Mouse (Mus musculus) spleen, embryonic (tissue): ENCODE data around the gene Fam160a2.
"Not testable (repeated sequence)": the region's sequence is repeated elsewhere in the genome, so short reads cannot be mapped to it uniquely, and the experiment has no call there.

ENCODE experiments used
- CTCF ChIA-PET: fragments of 350-600 bp; sonication (Branson Sonifier 250); formaldehyde crosslinking; loops from one replicate; lab custom pipeline; 2022; lab: Charles Lee

Gene Fam160a2

DNA sequence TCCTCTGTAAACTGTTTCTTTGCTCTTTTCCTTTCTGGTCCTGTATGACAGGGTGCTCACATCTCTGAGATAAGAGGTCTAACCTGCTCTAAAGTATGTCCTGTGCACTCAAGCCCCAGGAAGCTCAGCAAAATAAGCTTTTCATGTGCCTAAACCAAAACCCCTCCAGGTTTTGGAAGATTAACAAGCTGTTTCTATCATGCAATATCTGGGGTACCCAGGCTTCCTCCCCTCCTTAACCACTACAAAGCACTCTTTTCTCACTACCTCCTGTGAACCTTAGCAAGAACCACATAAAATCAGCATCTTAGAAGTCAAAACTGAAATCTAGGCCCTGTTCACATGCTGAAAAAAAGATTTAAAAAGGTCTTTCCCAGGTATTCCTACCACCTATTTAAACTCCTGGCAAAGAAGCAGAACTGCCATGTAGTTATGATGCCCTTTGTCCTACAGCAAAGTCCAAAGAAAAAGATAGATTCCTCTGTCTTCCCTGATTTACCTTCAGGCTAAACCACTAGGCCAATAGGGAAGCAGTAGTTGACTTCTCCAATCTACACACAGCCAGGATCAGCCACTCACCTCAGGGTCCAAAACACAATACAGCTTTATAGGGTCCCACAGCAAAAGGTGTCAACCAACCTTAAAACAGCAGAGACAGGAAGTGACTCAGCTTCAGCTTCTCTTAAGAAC is 4.6 kb downstream of the Fam160a2 start:
- CTCF ChIA-PET: no interaction called here

DNA sequence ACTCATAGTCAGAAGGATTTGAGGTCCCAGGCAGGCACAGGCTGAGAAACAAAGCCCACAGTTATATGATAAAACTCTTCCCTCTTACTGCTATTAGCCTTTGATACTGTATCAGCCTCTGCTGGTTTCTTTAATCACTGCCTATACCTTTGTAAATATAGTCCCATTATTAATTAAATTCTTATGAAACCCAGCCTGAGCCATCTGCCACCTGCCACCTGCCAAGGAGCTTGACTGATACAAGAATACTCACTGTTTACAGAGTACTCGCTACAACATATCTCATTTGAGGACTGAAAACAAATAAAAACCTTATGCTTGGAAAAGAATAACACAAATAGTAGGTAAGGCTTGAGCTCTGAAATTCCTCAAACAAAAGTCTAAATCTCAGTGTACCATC is 5.2 kb downstream of the Fam160a2 start:
- CTCF ChIA-PET: no interaction called here

DNA sequence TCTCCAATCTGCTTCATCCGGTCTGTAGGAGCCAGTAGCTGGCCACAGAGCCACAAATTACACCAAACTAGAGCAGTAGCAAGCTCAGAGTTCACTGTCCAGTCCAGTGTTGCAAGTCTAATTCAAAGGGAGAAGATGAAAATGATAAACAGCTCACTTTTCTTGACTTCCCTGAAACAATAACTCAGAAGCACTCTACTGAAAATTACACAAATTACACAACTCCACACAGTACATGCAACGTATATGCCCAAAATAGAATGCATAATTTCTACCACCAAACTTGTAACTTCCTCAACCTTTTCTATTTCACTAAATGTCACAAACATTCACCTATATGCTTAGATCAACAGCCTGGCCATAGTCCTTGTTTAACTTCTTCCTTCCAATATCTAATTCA is 9.6 kb downstream of the Fam160a2 start:
- CTCF ChIA-PET: no interaction called here

DNA sequence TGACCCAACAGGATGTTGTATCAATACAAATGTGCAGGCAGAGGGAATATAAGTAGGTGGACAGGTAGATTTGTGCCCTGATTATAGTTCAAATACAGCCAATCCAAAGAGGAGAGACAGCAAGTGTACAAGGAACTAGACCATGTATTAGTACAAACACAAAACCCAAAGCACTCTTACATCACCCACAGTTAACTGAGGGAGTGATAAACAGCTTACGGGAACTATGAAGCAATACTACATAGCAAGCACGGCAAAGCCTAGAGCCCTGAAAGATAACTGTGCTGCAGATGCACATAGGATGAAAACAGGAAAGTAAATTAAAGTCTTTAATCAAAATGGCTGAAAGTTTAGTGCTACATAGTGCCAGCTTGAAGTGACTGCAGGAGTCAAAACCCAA is 12.2 kb downstream of the Fam160a2 start:
- CTCF ChIA-PET: no interaction called here

DNA sequence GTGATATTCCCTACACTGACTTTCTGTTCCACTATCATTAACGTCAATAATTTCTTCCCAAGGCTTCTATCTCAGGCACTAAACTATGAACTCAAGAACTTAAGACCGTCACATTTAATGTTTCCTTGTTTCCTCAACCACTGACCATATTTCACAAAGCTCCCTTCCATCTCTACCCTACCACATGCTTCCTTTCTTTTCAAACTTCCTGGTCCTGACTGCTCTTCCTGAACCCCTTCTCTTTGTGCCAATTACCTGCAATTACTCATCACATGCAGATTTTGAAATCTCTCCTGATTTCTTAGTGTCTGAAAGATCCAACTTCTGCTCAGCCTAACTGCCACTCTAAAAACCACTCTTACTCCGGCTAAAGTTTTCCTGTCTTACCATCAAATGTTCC is 19.5 kb downstream of the Fam160a2 start:
- CTCF ChIA-PET: no interaction called here

DNA sequence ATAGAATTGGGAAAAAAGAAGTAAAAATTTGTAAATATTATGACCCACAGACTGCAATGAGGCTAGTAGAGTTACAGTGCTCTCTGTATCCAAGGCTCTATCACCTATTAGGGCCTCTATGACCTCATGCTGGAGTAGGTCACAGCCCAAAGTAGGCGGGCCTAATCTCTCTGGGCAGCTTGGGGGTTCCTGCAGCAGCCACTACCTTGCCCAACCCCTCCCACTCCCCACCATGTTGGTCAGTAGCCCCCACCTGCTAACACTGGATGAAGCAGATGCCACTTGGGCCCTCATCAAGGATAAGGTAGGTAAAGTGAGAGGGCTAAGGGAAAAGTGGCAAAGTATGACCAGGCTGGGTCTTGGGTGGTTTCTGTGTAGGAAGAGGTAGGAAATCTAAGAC is 25.0 kb downstream of the Fam160a2 start, which contains the start of gene Gm5901:
Gene Gm5901 (plus strand): TSS at position 173 of the 400 bp plus-strand sequence.
- CTCF ChIA-PET: no interaction called here

DNA sequence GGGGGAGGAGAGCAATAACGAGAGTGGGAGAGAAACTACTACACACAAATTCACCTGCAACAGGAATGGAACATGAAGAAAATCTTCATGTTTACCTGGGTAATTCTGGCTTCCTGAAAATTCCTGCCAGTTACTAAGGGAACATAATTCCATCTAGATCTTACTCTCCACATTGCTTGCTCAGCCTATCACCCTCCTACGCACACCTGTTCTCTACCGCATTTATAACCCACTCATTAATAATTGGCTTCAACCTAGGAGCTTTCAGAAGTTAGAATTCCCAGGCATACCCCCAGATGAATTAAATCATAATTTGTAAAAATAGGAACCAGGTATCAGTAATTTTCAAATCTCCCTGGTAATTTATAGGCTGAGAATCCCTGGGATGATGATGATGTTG is 25.9 kb downstream of the Fam160a2 start:
- CTCF ChIA-PET: no interaction called here

DNA sequence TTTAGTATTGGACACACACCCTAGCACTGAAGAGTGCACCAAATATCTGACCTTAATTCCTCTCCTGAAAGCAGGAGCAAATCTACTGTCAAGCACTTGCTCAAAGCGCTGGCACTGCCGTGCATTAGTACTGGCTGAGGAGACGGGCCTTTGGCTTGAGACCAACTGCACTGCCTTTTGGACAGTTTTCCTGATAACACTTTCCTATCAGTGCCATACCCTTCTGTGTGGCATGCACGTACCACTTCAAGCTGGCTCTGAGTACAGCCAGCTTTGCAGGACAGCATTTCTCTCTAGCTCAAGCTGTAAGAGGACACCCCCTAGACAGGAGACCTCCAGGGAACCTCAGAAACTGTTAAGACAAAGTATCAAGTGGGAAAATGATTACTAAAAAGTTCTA is 26.3 kb downstream of the Fam160a2 start:
- CTCF ChIA-PET: no interaction called here

DNA sequence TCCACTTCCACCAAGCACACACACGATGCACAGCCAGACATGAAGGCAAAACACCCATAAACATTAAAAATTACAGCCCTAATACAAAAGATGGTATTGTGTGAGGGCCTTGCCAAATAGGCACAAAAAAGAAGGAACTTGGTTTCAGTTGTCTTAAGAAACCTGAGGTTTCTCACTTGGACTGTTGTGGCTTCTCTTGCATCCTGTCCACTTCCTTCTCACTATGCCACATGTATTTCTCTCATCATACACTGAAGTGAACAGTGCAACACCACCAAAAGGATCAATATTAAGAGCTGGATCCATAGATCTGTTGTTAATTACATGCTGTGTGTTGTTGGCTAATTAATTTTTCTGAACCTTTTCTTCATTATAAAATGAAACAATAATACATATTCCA is 26.9 kb downstream of the Fam160a2 start:
- CTCF ChIA-PET: interaction anchor here (0.6 kb wide), 1 partner anchor 44 kb away, joined by 3 read pairs; no protein-coding TSS in a partner anchor

DNA sequence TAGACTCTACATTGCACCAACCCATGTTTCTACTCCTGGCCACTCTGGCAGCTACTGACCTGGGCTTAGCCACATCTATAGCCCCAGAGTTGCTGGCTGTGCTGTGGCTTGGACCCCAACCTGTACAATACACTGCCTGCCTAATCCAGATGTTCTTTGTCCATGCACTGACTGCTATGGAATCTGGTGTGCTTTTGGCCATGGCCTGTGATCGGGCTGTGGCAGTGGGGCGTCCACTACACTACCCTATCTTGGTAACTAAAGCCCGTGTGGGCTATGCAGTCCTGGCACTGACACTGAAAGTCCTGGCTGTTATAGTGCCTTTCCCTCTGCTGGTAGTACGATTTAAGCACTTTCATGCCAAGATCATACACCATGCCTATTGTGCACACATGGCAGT is 31.3 kb downstream of the Fam160a2 start:
- CTCF ChIA-PET: interaction anchor here (0.6 kb wide), 1 partner anchor 212 kb away, joined by 13 read pairs; no protein-coding TSS in a partner anchor

DNA sequence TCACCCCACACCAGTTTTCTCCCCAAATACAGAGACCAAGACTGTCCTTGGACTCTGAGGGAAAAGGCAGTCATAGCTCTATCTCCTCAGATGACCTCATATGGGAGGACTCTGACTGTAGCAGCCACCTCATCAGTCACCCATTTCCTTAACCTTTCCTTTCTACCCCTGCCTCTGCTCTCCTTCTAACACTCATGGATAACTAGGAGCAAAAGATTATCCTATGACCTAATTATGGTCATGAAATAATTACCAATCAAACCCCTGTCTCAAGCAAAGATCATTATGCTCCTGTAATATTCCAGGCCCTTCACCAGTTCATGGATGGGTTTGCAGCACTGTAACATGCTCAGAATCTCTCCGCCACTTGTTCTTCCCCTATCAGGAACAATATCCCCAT is 31.9 kb downstream of the Fam160a2 start, which contains the start of gene Olfr692:
Gene Olfr692 (plus strand): TSS at position 301 of the 400 bp plus-strand sequence.
- CTCF ChIA-PET: interaction anchor here (0.6 kb wide), 1 partner anchor 213 kb away, joined by 13 read pairs; no protein-coding TSS in a partner anchor

DNA sequence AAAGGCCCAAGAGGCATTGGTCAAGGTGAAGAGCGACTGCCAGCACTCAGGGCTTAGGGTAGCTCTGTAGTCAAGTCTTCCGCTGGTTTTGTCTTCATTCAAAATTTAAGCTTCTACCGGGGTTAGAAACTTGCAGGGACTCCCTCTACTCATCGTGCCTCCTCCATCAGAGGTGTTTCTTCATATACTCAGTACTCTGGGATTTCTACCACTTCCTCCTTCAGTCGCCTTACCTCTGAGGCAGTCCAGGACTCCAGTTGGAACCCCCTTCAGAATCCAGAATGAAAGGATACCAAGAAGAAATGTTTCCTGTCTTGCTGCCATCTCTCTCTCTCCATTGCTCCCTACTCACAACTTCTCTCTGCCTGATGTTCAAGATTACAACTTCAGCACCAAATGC is 32.6 kb downstream of the Fam160a2 start:
- CTCF ChIA-PET: no interaction called here

DNA sequence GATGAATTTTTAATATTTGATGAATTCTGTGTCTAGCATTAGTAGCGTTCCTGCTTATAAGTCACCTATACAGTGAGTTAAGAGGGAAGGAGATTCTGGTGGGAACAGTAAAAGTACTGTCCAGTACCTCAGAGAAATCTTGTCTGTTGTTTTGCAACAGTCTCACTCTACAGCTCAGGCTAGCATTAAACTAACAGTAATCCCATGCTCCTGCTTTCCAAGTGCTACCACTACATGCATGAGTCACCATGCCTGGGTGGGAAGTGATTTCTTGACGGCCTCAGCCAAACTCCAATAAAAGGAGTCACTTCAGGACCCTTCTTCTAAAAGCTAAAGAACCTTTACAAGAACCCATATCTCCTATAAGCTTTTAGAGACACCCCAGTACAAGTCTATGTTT is 38.1 kb downstream of the Fam160a2 start:
- CTCF ChIA-PET: no interaction called here

DNA sequence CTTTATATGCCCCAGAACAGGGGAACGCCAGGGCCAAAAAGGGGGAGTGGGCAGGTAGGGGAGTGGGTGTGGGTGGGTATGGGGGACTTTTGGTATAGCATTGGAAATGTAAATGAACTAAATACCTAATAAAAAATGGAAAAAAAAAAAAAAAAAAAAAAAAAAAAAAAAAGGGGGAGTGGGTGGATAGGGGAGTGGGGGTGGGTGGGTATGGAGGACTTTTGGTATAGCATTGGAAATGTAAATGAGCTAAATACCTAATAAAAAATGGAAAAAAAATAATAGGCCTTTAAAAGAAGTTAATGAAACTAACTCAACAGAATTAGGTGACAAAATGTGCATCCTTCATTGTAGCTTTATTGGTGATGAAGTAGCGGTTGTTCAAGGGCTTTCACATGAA is 43.4 kb downstream of the Fam160a2 start:
- CTCF ChIA-PET: not testable (repeated sequence)

DNA sequence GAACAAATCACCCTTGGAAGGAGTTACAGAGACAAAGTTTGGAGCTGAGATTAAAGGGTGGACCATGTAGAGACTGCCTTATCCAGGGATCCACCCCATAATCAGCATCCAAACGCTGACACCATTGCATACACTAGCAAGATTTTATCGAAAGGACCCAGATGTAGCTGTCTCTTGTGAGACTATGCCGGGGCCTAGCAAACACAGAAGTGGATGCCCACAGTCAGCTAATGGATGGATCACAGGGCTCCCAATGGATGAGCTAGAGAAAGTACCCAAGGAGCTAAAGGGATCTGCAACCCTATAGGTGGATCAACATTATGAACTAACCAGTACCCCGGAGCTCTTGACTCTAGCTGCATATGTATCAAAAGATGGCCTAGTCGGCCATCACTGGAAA is 43.8 kb downstream of the Fam160a2 start:
- CTCF ChIA-PET: not testable (repeated sequence)

DNA sequence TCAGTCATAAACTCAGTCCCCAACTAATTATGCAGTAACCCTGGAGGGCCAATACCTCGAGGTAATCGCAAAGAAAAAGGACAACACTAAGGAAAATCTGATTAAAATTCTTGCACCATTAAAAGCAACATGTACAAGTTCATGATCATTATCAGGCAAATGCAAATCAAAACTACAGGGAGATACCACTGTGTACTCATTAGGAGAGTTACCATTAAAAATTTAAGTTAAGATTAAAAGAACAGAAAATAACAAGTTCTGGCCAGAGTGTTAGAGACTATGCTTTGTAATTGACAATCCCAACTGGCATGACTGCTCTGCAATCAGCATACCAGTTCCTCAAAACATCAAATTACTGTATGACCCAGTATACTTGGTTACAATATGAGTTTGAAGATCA is 57.1 kb downstream of the Fam160a2 start:
- CTCF ChIA-PET: no interaction called here

DNA sequence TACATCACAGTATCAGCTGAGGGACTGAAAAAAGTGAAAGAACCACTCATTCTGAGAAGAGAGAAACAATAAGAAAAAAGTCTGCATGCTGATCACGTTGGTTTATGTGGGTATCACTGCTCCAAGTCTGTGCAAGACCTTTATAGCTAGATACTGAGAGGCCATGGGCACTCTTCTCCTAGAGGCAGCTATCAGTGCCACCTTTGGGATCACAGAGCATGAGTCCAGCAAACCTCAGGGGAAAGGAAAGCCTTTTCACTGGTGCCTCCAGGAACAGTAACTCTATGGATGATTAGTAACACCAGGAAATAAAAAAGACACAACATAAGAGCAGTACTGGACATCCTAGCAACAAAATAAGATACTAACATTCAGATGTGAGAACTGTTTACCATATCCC is 57.7 kb downstream of the Fam160a2 start, which contains the start of gene Olfr691:
Gene Olfr691 (minus strand): TSS at position 101 of the 400 bp plus-strand sequence.
- CTCF ChIA-PET: no interaction called here

DNA sequence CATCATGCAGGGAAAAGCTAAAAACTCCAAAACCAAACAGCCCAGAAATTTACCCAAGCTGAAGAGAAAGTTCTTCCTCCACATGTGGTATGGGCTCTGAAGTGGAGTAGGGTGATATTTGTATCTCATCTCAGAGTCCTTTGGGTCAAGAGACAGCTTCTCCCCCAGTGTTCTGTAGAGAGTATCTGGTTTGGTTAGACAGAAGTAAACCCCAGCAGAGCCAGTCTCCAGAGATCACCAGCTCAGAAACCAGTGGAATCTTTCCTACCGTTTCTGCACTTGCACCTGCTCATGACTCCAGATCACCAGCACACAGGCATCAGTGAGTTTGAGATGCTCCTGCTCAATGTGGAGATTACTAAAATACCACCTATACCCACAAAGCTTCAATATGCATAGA is 65.8 kb downstream of the Fam160a2 start, which contains the start of gene Olfr690:
Gene Olfr690 (minus strand): TSS at position 101 of the 400 bp plus-strand sequence.
- CTCF ChIA-PET: no interaction called here

DNA sequence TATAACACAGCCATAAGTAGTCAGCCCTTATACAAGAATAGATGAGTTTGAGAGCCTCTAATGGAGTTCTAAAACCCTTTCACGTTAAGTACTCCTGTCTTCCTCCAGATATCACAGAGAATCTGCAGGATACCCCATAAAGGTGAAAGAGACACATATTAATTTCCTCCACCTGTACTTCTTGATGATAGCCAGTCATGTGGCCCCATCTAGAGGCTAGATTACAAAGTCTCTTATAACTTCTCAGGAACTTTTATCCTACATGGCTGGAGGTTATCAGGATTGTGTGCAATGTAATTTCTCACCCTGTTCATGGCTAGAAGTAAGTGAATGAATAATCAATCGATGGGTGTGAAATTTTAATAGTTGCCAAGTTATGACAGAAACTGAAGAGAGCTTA is 74.6 kb downstream of the Fam160a2 start:
- CTCF ChIA-PET: no interaction called here
